Mouse (Mus musculus): ENCODE measurements around the gene Vars. TPM values are rescaled to one million over a fixed set of nuclear protein-coding genes. Genes with fewer than 3 reads are reported as not detected.
"Not testable (repeated sequence)": the region's sequence is repeated elsewhere in the genome, so short reads cannot be mapped to it uniquely, and the experiment has no call there.

Gene Vars
- total RNA-seq, 4 experiments from 2014 or later, result 43.5 to 53.0 (median 48.2) TPM

DNA sequence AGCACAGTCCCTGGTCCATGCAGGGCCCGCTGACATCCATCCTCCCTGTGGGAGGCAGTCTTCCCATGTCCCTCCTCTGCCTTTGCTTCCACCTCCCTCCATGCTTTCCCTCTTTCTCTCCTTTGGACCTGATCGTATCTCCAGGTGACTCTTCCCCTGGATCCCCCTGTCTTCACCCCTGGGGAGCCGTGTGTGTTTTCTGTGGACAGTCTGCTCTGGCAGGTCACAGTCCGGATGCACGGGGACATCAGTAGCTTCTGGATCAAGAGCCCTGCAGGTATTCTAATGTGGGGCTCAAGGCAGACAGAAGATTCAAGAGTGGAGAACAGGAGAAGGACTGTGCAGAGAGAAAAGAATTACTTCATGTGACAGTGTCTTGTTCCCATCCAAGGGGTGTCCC, 22.4 kb downstream of the Vars start:
- DNase-seq (ENCODE audit: low spot score in 2 of 2), result no peak

DNA sequence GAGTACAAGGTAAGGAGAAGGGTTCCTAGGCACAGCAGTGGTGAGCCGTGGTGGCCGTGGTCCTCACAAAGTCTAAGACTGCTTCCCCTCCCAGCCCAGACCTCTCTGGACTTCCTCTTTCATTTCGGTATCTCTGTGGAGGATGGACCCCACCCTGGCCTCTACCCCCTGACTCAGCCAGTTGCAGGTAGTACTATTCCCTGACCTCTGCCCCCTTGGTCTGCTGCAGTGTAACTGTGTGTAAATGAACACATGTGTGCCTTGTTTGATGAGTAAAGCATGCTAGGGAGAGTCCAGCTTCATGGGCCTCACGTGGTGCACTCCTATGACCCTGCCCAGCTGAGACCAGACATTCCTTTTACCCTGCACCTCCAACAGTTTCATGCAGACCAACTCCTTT, 23.0 kb downstream of the Vars start:
- DNase-seq (ENCODE audit: low spot score in 2 of 2), result no peak

DNA sequence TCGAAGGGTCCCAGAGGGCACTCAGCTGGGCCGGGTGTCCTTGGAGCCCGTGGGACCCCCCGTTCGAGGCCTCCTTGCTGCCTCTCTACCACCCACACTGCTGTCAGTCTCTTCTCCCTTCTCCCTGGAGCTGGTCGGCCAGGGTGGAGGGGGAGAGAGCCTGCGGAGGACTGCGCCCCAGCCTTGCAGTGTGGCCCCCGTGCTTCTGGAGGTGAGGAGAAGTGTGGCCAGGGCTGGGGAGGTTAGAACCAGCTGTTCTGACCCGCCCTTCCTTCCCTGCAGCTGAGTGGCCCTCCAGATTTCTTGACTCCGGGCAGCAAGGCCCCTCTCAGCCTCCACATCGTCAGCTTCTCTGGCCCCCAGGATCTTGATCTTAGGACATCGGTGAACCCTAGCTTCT, 23.5 kb downstream of the Vars start:
- DNase-seq (ENCODE audit: low spot score in 2 of 2), result no peak

- DNase-seq (ENCODE audit: low spot score in 2 of 2), result no peak
Observed at GRCm38 (mm10) chr17:35024691-35025488, 24.1 kb downstream of the Vars start.

- no peak for DNase-seq (ENCODE audit: low spot score in 2 of 2)
Observed at GRCm38 (mm10) chr17:35026206-35026605, 25.4 kb downstream of the Vars start.

DNA sequence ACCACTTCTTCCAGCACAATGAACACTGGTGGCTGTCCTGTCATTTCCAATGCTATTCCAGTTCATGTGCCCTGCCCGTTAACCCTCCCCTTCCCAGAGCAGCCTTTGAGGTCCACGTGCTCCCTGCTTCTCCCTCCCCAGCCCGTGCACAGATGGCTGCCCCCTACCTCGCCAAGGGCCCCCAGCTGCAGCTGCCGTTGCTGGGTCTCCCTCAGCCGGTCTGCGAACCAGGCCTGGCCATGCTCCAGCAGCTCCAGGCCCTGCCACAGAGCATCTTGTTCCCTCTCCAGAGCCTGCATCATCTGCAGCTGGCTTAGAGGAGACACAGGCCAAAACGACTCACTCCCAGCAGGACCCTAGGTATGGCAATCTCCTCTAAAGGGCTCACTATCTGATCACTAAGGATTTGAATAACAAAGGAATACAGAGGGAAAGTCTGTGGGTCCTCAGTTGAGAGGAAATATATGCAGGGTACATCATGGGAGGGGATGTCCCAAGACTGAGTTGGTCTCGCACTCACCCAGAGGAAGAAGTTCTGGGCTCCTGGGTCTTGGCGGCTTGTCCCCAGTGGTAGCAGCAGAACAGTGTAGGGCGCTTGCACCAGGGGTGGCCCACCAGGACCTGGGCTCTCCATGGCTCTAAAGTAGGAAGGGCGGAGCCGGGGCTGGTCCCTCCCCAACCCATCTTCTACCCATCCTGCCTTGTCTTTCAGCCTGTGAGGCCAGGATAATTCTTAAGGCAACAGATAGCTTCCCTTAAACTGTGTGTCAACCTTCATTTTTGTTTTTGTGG, 26.7 kb downstream of the Vars start, which contains the start of gene Sapcd1:
Gene Sapcd1, minus strand, starts transcription at position 740 of the 792 bp plus-strand sequence.
- DNase-seq (ENCODE audit: low spot score in 2 of 2), result peak in 1 of 2 experiments; percentile 51

DNA sequence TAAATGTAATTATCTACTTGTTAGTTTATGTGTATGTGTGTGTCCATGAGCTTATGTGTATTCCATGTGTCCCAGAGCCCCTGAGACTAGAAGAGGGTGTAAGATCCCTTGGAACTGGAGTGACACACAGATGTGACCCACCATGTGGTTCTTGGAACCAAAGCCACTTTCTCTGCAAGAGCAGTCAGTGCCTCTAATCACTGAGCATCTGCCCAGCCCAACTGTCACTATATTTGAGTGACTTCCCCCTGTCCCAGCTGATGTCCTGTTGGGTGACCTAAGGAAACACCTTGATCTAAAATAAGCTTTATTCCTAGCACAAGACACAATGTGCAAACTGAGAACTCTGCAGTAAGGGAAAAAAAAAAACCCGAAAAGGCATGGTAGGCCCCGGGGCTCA, 27.5 kb downstream of the Vars start:
- no peak for DNase-seq (ENCODE audit: low spot score in 2 of 2)

- no peak for DNase-seq (ENCODE audit: low spot score in 2 of 2)
Observed at GRCm38 (mm10) chr17:35029691-35030532, 29.1 kb downstream of the Vars start.

DNA sequence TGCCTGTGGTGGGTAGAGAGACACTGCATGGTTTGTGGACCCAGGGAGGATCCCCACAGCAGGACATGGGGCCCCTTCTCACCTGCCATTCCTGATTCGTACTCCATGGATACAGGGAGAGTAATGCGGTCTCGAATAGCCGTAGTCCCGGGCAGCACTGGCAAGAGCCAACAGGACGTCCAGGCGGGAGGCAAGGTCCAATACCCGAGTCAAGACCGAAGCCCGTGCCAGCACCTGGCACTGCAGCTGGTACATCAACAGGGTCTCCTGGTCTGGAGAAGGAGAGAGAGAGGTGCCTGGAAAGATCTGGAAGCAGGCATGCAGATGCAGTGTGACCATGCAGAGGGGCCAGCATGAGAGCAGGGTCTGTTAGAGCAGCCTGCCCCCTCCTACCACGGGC, 30.5 kb downstream of the Vars start:
- no peak for DNase-seq (ENCODE audit: low spot score in 2 of 2)

GRCm38 (mm10) chr17:35031880-35032279, 31.1 kb downstream of the Vars start:
- DNase-seq (ENCODE audit: low spot score in 2 of 2), result no peak

GRCm38 (mm10) chr17:35032323-35032870, 31.6 kb downstream of the Vars start:
- no peak for DNase-seq (ENCODE audit: low spot score in 2 of 2)

GRCm38 (mm10) chr17:35033703-35034102, 32.9 kb downstream of the Vars start:
- DNase-seq (ENCODE audit: low spot score in 2 of 2), result not testable (repeated sequence)

DNA sequence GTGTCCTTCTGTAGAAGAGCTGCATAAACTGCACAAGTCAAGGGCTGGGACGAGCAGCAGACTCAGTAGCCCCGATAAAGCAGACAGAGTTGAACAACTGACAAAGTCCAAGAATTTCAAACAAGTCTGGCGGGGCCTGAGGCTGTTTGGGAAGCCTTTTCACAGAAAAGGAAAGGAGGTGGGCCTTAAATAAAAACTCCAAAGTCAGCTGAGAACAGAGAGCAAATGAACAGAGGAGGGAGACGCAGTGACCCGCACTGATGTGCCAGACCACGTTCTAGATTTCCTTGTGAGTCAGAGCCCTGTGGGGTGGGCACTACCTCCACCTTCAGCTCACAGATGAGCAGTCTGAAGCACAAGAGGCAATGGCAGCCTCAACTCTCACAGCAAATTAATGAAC, 34.1 kb downstream of the Vars start:
- DNase-seq (ENCODE audit: low spot score in 2 of 2), result no peak

DNA sequence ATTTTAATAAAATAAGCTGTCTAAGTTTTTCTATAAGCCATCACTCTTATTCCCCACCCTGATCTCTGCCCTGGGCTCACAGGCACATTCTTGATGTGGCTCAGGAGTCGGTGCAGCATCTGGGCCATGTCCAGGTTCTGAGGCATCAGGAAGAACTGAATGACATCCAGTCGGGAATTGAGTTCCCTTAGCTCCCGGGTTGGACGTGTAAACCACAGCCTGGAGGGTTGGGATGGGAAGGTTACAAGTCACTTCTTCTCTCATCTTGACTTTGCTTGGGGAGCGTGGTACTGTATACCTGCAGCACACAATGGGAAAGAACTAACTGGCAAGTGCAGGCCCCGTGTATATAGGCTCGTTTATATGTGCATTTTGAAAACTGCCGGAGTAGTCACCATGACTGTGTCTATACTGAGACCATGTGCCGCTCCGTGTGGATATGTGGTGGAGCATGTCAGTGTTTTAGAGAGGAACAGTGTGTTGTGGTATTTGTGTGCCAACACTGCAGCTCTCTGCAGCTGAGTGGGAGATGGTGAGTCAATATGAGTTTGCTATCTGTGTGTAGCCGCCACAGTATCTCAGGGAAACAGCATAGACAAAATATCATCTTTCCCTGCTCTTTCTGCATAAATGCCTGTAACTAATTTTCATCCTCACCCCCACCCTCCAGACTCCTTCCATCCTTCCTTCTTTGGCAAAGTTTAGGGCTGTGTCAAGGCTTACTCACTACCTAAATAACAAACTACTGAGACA, 38.5 kb downstream of the Vars start:
- DNase-seq (ENCODE audit: low spot score in 2 of 2), result peak in 1 of 2 experiments; percentile 55

GRCm38 (mm10) chr17:35043794-35044193, 43.0 kb downstream of the Vars start:
- DNase-seq (ENCODE audit: low spot score in 2 of 2), result no peak

DNA sequence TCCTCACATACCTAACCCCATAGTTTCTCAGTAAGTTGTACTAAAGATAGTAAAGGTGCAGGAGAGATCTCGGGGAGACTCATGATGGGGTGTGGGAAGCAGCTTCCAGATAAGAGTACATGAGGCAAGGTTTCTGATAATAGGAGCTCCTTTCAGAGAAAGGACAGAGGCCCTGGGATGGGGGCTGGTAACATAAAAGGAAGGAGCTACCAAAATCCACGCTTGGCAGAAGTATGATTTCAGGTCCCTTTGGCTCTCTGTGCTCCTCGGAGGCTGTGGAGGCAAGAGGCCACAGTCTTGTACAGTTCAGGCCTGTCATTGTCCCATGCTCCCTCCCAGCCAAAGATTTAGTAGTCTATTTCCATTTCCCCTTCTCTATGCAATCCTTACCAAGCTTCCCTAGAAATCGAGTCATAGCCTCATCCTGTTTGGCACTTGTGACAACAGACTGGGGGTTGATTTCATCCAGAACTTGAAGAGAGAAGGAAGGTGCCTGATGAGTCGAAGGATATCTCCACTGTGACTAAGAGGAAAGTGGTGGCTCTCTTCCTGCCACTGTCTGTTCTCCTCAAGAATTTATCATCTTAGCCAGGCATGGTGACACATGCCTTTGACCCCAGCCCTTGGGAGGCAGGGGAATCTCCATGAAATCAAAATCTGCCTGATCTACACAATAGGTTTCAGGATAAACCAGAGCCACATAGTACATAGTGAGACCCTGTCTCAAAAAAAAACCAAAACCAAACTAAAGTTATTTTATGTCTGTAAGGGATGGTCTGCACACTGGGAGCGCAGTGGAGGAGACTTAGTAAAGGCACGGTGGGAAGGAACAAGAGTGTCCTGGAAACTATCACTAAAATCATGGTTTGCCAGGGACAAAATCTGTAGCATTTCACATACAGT, 44.4 kb downstream of the Vars start:
- no peak for DNase-seq (ENCODE audit: low spot score in 2 of 2)

- DNase-seq (ENCODE audit: low spot score in 2 of 2), result no peak
Observed at GRCm38 (mm10) chr17:35045807-35046680, 45.3 kb downstream of the Vars start.

DNA sequence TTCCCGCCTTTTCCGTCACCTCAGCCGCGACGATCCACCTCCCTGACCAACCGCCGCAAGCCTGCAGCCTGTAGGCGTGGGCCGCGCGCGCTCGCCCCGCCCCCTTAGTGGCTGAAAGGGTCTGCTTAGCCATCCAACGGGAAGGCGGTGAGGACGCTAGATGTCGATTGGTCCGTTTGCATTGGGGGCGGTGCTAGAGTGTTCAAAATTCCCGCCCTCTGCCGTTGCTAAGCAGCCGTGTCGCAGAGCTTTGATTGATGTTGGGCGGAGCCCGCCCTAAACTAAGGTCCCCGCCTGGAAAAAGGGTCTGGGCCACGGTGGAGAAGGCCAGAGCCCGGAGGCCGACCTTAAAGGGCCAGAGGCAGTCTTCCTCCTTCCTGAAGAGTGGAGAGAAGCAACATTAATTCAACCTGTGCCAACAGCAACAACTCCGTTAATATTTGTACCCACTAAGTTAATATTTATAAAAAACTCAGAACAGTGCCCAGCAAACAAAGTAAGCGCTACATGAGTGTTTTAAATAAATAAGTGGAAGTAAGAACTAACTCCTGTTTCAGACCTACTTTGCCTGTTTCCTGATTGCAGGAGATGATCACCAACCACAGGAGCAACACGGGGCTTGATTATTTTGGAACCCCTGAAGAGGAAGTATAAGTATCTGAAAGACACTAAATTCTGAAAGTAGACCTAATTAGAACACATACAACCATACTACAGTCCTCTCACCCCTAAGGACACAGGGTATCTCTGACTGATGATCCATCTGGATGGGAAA, 46.1 kb downstream of the Vars start, which contains the start of gene Msh5:
Gene Msh5, minus strand, starts transcription at position 65 of the 775 bp plus-strand sequence.
- DNase-seq (ENCODE audit: low spot score in 2 of 2), result peak; percentile 85 to 93
